Mouse (Mus musculus): ENCODE measurements around the gene Agl. TPM values are rescaled to one million over a fixed set of nuclear protein-coding genes. Genes with fewer than 3 reads are reported as not detected.
A peak's percentile ranks its signal among the peaks of the same experiment; 100 is the strongest.
"Not testable (repeated sequence)": the region's sequence is repeated elsewhere in the genome, so short reads cannot be mapped to it uniquely, and the experiment has no call there.

Agl gene
- polyA plus RNA-seq, 1 experiment from 2014 or later = 18.1 TPM

GRCm38 (mm10) chr3:116771597-116771996 lies 36.4 kb downstream of the Agl start:
- H3K9me3 ChIP-seq (ENCODE audit: low read length) = no peaks in the 10 kb centered on the region
- H3K4me3 ChIP-seq (ENCODE audit: low read length) = no peak overlapping the region
- WGBS = 88% methylated on average over 2 of the region's 2 CpGs
- no peaks in the 10 kb centered on the region for H3K4me1 ChIP-seq (ENCODE audit: insufficient read depth, low read length)
- H3K9ac ChIP-seq (replicated peaks; ENCODE audit: low read length) = no peak overlapping the region
- ATAC-seq (ENCODE audit: low FRiP score, low TSS enrichment) = 0 out of 2 replicates have a peak, but pooled peaks have one; percentile 42
- no peak overlapping the region for H3K4me2 ChIP-seq (replicated peaks; ENCODE audit: low read depth, low read length)
- H3K27me3 ChIP-seq (ENCODE audit: insufficient read depth, low read length) = no peaks in the 10 kb centered on the region
- peaks cover 42% of the 10 kb centered on the region for H3K36me3 ChIP-seq (ENCODE audit: insufficient read depth, low read length)
- no peak overlapping the region for H3K27ac ChIP-seq (ENCODE audit: low read length)

DNA sequence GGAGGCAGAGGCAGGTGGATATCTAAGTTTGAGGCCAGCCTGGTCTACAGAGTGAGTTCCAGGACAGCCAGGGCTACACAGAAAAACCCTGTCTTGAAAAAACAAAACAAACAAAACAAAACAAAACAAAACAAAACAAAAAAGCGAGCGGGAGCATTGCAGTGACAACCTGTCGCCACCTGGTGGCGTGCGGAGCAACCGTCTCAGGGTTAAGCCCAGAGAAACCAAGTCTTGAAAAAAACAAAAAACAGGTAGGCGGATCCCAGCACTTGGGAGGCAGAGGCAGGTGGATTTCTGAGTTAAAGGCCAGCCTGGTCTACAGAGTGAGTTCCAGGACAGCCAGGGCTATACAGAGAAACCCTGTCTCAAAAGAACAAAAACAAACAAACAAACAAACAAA lies 41.0 kb downstream of the Agl start:
- H3K4me3 ChIP-seq (ENCODE audit: low read length); ATAC-seq (ENCODE audit: low FRiP score, low TSS enrichment); H3K9me3 ChIP-seq (ENCODE audit: low read length); H3K4me1 ChIP-seq (ENCODE audit: insufficient read depth, low read length); H3K4me2 ChIP-seq (replicated peaks; ENCODE audit: low read depth, low read length); H3K27me3 ChIP-seq (ENCODE audit: insufficient read depth, low read length); H3K9ac ChIP-seq (replicated peaks; ENCODE audit: low read length); H3K27ac ChIP-seq (ENCODE audit: low read length): not testable (repeated sequence)
- WGBS = 89% methylated on average over 7 of the region's 7 CpGs
- H3K36me3 ChIP-seq (ENCODE audit: insufficient read depth, low read length) = peaks cover 36% of the 10 kb centered on the region

GRCm38 (mm10) chr3:116752818-116753217 lies 55.1 kb downstream of the Agl start:
- Histone ChIP-seq H3K4me2 (replicated peaks; ENCODE audit: low read depth, low read length) (no peak overlapping the region), H3K27ac (ENCODE audit: low read length) (no peak overlapping the region), H3K9me3 (ENCODE audit: low read length) (no peaks in the 10 kb centered on the region), H3K9ac (replicated peaks; ENCODE audit: low read length) (no peak overlapping the region), H3K4me3 (ENCODE audit: low read length) (no peak overlapping the region), H3K36me3 (ENCODE audit: insufficient read depth, low read length) (peaks cover 30% of the 10 kb centered on the region; the same call in 1 of the 2 replicates), H3K27me3 (ENCODE audit: insufficient read depth, low read length) (no peaks in the 10 kb centered on the region), H3K4me1 (ENCODE audit: insufficient read depth, low read length) (no peaks in the 10 kb centered on the region)
- 91% methylated on average over 8 of the region's 8 CpGs for WGBS
- ATAC-seq (ENCODE audit: low FRiP score, low TSS enrichment) = no peak

GRCm38 (mm10) chr3:116751191-116751860 lies 56.6 kb downstream of the Agl start:
- Histone ChIP-seq H3K9ac (replicated peaks; ENCODE audit: low read length) (no peak overlapping the region), H3K27me3 (ENCODE audit: insufficient read depth, low read length) (no peaks in the 10 kb centered on the region), H3K36me3 (ENCODE audit: insufficient read depth, low read length) (peaks cover 17% of the 10 kb centered on the region; the same call in 1 of the 2 replicates), H3K9me3 (ENCODE audit: low read length) (no peaks in the 10 kb centered on the region), H3K4me2 (replicated peaks; ENCODE audit: low read depth, low read length) (no peak overlapping the region), H3K4me1 (ENCODE audit: insufficient read depth, low read length) (no peaks in the 10 kb centered on the region), H3K27ac (ENCODE audit: low read length) (no peak overlapping the region), H3K4me3 (ENCODE audit: low read length) (no peak overlapping the region)
- no peak for ATAC-seq (ENCODE audit: low FRiP score, low TSS enrichment)
- 80% methylated on average over 4 of the region's 4 CpGs for WGBS

- Histone ChIP-seq H3K36me3 (ENCODE audit: insufficient read depth, low read length) (peaks cover 18% of the 10 kb centered on the region; the same call in 1 of the 2 replicates), H3K4me3 (ENCODE audit: low read length) (no peak overlapping the region), H3K4me2 (replicated peaks; ENCODE audit: low read depth, low read length) (no peak overlapping the region), H3K9me3 (ENCODE audit: low read length) (no peaks in the 10 kb centered on the region), H3K9ac (replicated peaks; ENCODE audit: low read length) (no peak overlapping the region), H3K27ac (ENCODE audit: low read length) (no peak overlapping the region), H3K4me1 (ENCODE audit: insufficient read depth, low read length) (no peaks in the 10 kb centered on the region), H3K27me3 (ENCODE audit: insufficient read depth, low read length) (no peaks in the 10 kb centered on the region)
- WGBS = 52% methylated on average over 8 of the region's 8 CpGs
- no peak for ATAC-seq (ENCODE audit: low FRiP score, low TSS enrichment)
These were observed 59.4 kb downstream of the Agl start for GRCm38 (mm10) chr3:116748391-116749170.

- H3K4me1 ChIP-seq (ENCODE audit: insufficient read depth, low read length); H3K9ac ChIP-seq (replicated peaks; ENCODE audit: low read length); H3K27ac ChIP-seq (ENCODE audit: low read length); H3K27me3 ChIP-seq (ENCODE audit: insufficient read depth, low read length); H3K4me2 ChIP-seq (replicated peaks; ENCODE audit: low read depth, low read length); ATAC-seq (ENCODE audit: low FRiP score, low TSS enrichment); H3K9me3 ChIP-seq (ENCODE audit: low read length); H3K4me3 ChIP-seq (ENCODE audit: low read length): not testable (repeated sequence)
- H3K36me3 ChIP-seq (ENCODE audit: insufficient read depth, low read length) = peaks cover 18% of the 10 kb centered on the region; the same call in 1 of the 2 replicates
- 87% methylated on average over 7 of the region's 7 CpGs for WGBS
These were observed 60.3 kb downstream of the Agl start for GRCm38 (mm10) chr3:116747648-116748047.

- no peaks in the 10 kb centered on the region for H3K4me1 ChIP-seq (ENCODE audit: insufficient read depth, low read length)
- H3K4me3 ChIP-seq (ENCODE audit: low read length) = no peak overlapping the region
- no peaks in the 10 kb centered on the region for H3K9me3 ChIP-seq (ENCODE audit: low read length)
- H3K27ac ChIP-seq (ENCODE audit: low read length) = no peak overlapping the region
- ATAC-seq (ENCODE audit: low FRiP score, low TSS enrichment) = no peak
- H3K36me3 ChIP-seq (ENCODE audit: insufficient read depth, low read length) = peaks cover 8% of the 10 kb centered on the region; the same call in 1 of the 2 replicates
- no peaks in the 10 kb centered on the region for H3K27me3 ChIP-seq (ENCODE audit: insufficient read depth, low read length)
- 78% methylated on average over 9 of the region's 9 CpGs for WGBS
- no peak overlapping the region for H3K9ac ChIP-seq (replicated peaks; ENCODE audit: low read length)
- no peak overlapping the region for H3K4me2 ChIP-seq (replicated peaks; ENCODE audit: low read depth, low read length)
These were observed 67.0 kb downstream of the Agl start for GRCm38 (mm10) chr3:116740963-116741362.

GRCm38 (mm10) chr3:116740106-116740505 lies 67.9 kb downstream of the Agl start:
- H3K4me3 ChIP-seq (ENCODE audit: low read length) = no peak overlapping the region
- no peaks in the 10 kb centered on the region for H3K4me1 ChIP-seq (ENCODE audit: insufficient read depth, low read length)
- no peak overlapping the region for H3K27ac ChIP-seq (ENCODE audit: low read length)
- ATAC-seq (ENCODE audit: low FRiP score, low TSS enrichment) = no peak; the same call in 1 of the 2 replicates
- H3K9ac ChIP-seq (replicated peaks; ENCODE audit: low read length) = no peak overlapping the region
- H3K4me2 ChIP-seq (replicated peaks; ENCODE audit: low read depth, low read length) = no peak overlapping the region
- H3K36me3 ChIP-seq (ENCODE audit: insufficient read depth, low read length) = peaks cover 8% of the 10 kb centered on the region; the same call in 1 of the 2 replicates
- no peaks in the 10 kb centered on the region for H3K9me3 ChIP-seq (ENCODE audit: low read length)
- WGBS = 39% methylated on average over 4 of the region's 5 CpGs
- no peaks in the 10 kb centered on the region for H3K27me3 ChIP-seq (ENCODE audit: insufficient read depth, low read length)

- H3K4me3 ChIP-seq (ENCODE audit: low read length) = no peak overlapping the region
- H3K36me3 ChIP-seq (ENCODE audit: insufficient read depth, low read length) = no peaks in the 10 kb centered on the region
- ATAC-seq (ENCODE audit: low FRiP score, low TSS enrichment) = no peak
- H3K27me3 ChIP-seq (ENCODE audit: insufficient read depth, low read length) = no peaks in the 10 kb centered on the region
- WGBS = 76% methylated on average over 8 of the region's 8 CpGs
- no peak overlapping the region for H3K27ac ChIP-seq (ENCODE audit: low read length)
- no peak overlapping the region for H3K9ac ChIP-seq (replicated peaks; ENCODE audit: low read length)
- H3K4me2 ChIP-seq (replicated peaks; ENCODE audit: low read depth, low read length) = no peak overlapping the region
- no peaks in the 10 kb centered on the region for H3K9me3 ChIP-seq (ENCODE audit: low read length)
- H3K4me1 ChIP-seq (ENCODE audit: insufficient read depth, low read length) = no peaks in the 10 kb centered on the region
These were observed 70.6 kb downstream of the Agl start for GRCm38 (mm10) chr3:116737326-116737731.
